34 mouse cellular contexts compared by ENCODE assay signal in the genomic region with DNA sequence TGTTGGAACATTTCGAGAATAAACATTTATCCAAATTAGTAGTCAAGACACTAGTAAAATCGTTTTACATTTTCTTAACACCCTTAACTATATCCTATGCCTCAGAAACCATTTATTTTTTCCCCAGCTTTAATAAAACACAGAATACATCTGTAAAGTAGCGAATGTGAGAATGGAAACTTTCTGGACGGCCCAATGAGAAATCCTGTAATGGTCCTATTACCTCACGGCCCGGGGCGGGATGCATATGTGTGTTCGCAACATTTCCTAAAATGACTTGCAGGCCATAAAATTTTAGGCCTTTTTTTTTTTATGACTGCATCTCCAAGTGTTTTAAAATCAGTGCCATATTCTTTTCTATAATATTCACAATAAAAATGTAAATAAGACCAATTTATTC. TPM values are rescaled to one million over a fixed set of nuclear protein-coding genes. Genes with fewer than 3 reads are reported as not detected.
DNase-seq lines count a peak whose midpoint lies in the region; ATAC-seq lines count a peak whose summit lies in the region.
"Had no signal": no experiment of that assay in that cellular context is flagged by ENCODE, and none has a peak within 500 bp of the region (broad histone marks: within the 10 kb centered on the region; RNA-seq: fewer than 3 reads in every experiment).

No protein-coding gene starts in this region.

- H3K9me3 ChIP-seq in forebrain, embryonic 12.5 days, result no peaks in the 10 kb centered on the region
- no peaks in the 10 kb centered on the region for H3K9me3 ChIP-seq in forebrain, embryonic 16.5 days (ENCODE audit: control insufficient read depth, low read length)
- H3K9me3 ChIP-seq in hindbrain, embryonic 15.5 days, result no peaks in the 10 kb centered on the region
- H3K9me3 ChIP-seq in hindbrain, embryonic 16.5 days (ENCODE audit: control insufficient read depth, low read length), result no peaks in the 10 kb centered on the region
- no peaks in the 10 kb centered on the region for H3K9me3 ChIP-seq in neural tube, embryonic 12.5 days
- H3K9me3 ChIP-seq: embryonic facial prominence, embryonic 10.5 days; embryonic facial prominence, embryonic 15.5 days; heart, embryonic 12.5 days; kidney, embryonic 15.5 days had no signal

- WGBS in forebrain, embryonic 12.5 days, result 93% methylated on average over 8 of the region's 8 CpGs
- WGBS in forebrain, embryonic 16.5 days, result 89% methylated on average over 8 of the region's 8 CpGs
- WGBS in hindbrain, embryonic 15.5 days, result 78% methylated on average over 8 of the region's 8 CpGs
- WGBS in hindbrain, embryonic 16.5 days, result 82% methylated on average over 8 of the region's 8 CpGs
- 83% methylated on average over 8 of the region's 8 CpGs for WGBS in neural tube, embryonic 12.5 days

- 0 out of 2 replicates have a peak overlapping the region, but pooled peaks have one; percentile 46 for H3K27ac ChIP-seq in forebrain, embryonic 12.5 days
- no peak overlapping the region for H3K27ac ChIP-seq in forebrain, embryonic 16.5 days (ENCODE audit: low read length)
- H3K27ac ChIP-seq in hindbrain, embryonic 15.5 days (replicated peaks), result 0 out of 2 replicates have a peak overlapping the region, but pooled peaks have one; percentile 8
- H3K27ac ChIP-seq in hindbrain, embryonic 16.5 days (ENCODE audit: low read depth, low read length), result no peak overlapping the region
- H3K27ac ChIP-seq in neural tube, embryonic 12.5 days, result 0 out of 2 replicates have a peak overlapping the region, but pooled peaks have one; percentile 32
- H3K27ac ChIP-seq: embryonic facial prominence, embryonic 10.5 days; embryonic facial prominence, embryonic 15.5 days; heart, adult 2 months; kidney, embryonic 15.5 days; liver, embryonic 14.5 days; macrophage; stomach, postnatal 0 days had no signal

- H3K36me3 ChIP-seq in forebrain, embryonic 12.5 days (replicated peaks), result no peaks in the 10 kb centered on the region
- H3K36me3 ChIP-seq in forebrain, embryonic 16.5 days (ENCODE audit: control insufficient read depth, insufficient read depth), result no peaks in the 10 kb centered on the region
- no peaks in the 10 kb centered on the region for H3K36me3 ChIP-seq in hindbrain, embryonic 15.5 days
- H3K36me3 ChIP-seq in hindbrain, embryonic 16.5 days (ENCODE audit: control insufficient read depth, insufficient read depth, low read length), result no peaks in the 10 kb centered on the region
- no peaks in the 10 kb centered on the region for H3K36me3 ChIP-seq in neural tube, embryonic 12.5 days
- H3K36me3 ChIP-seq: embryonic facial prominence, embryonic 10.5 days; embryonic facial prominence, embryonic 15.5 days; heart, embryonic 12.5 days; kidney, embryonic 15.5 days had no signal

- H3K4me1 ChIP-seq in forebrain, embryonic 12.5 days, result peaks cover 31% of the 10 kb centered on the region
- H3K4me1 ChIP-seq in forebrain, embryonic 16.5 days (replicated peaks; ENCODE audit: control insufficient read depth, insufficient read depth, low read length), result peaks cover 15% of the 10 kb centered on the region
- peaks cover 43% of the 10 kb centered on the region for H3K4me1 ChIP-seq in hindbrain, embryonic 15.5 days (replicated peaks)
- H3K4me1 ChIP-seq in hindbrain, embryonic 16.5 days (ENCODE audit: control insufficient read depth, insufficient read depth, low read depth, low read length), result peaks cover 10% of the 10 kb centered on the region
- peaks cover 19% of the 10 kb centered on the region for H3K4me1 ChIP-seq in neural tube, embryonic 12.5 days
- H3K4me1 ChIP-seq: kidney, embryonic 15.5 days had no signal

- H3K4me3 ChIP-seq in forebrain, embryonic 12.5 days (replicated peaks), result no peak overlapping the region
- no peak overlapping the region for H3K4me3 ChIP-seq in forebrain, embryonic 16.5 days (replicated peaks; ENCODE audit: low read length)
- no peak overlapping the region for H3K4me3 ChIP-seq in hindbrain, embryonic 15.5 days
- H3K4me3 ChIP-seq in hindbrain, embryonic 16.5 days (ENCODE audit: low read length), result no peak overlapping the region
- no peak overlapping the region for H3K4me3 ChIP-seq in neural tube, embryonic 12.5 days
- H3K4me3 ChIP-seq: embryonic facial prominence, embryonic 10.5 days; embryonic facial prominence, embryonic 15.5 days; heart, adult 2 months; heart, embryonic 12.5 days; kidney, embryonic 15.5 days had no signal

- H3K27me3 ChIP-seq in forebrain, embryonic 12.5 days, result peaks cover 8% of the 10 kb centered on the region
- no peaks in the 10 kb centered on the region for H3K27me3 ChIP-seq in forebrain, embryonic 16.5 days (replicated peaks; ENCODE audit: control insufficient read depth, insufficient read depth, low read length)
- H3K27me3 ChIP-seq in hindbrain, embryonic 15.5 days, result no peaks in the 10 kb centered on the region
- H3K27me3 ChIP-seq in hindbrain, embryonic 16.5 days (replicated peaks; ENCODE audit: control insufficient read depth, insufficient read depth, low read length), result no peaks in the 10 kb centered on the region
- H3K27me3 ChIP-seq in neural tube, embryonic 12.5 days (replicated peaks), result no peaks in the 10 kb centered on the region
- H3K27me3 ChIP-seq: CH12.LX; embryonic facial prominence, embryonic 15.5 days; heart, embryonic 12.5 days had no signal

- H3K9ac ChIP-seq in forebrain, embryonic 12.5 days, result no peak overlapping the region
- no peak overlapping the region for H3K9ac ChIP-seq in forebrain, embryonic 16.5 days (replicated peaks; ENCODE audit: low read depth, low read length)
- no peak overlapping the region; the same call in 1 of the 2 replicates for H3K9ac ChIP-seq in hindbrain, embryonic 15.5 days
- no peak overlapping the region for H3K9ac ChIP-seq in hindbrain, embryonic 16.5 days (ENCODE audit: low read depth, low read length)
- no peak overlapping the region for H3K9ac ChIP-seq in neural tube, embryonic 12.5 days
- H3K9ac ChIP-seq: embryonic facial prominence, embryonic 15.5 days; heart, embryonic 12.5 days; kidney, embryonic 15.5 days; liver, embryonic 14.5 days had no signal

- ATAC-seq in forebrain, embryonic 12.5 days (ENCODE audit: low FRiP score), result no peak
- no peak for ATAC-seq in forebrain, embryonic 16.5 days
- no peak for ATAC-seq in hindbrain, embryonic 15.5 days (ENCODE audit: low FRiP score, low read depth)
- no peak for ATAC-seq in hindbrain, embryonic 16.5 days
- no peak for ATAC-seq in neural tube, embryonic 12.5 days (ENCODE audit: low FRiP score, low read depth)
- ATAC-seq: forebrain, embryonic 14.5 days had no signal

- no peak for DNase-seq in neural tube, embryonic 10.5 days (ENCODE audit: extremely low spot score, low spot score)
- no peak for DNase-seq in thymus, postnatal 10 days (ENCODE audit: low spot score in 2 of 2)
- DNase-seq in right cerebral cortex, postnatal 25 days, result no peak
- DNase-seq: cerebellum, adult 8-10 months; cerebellum, postnatal 25 days; heart, adult 2 months; heart, postnatal 4 days; kidney, adult 18-20 months; kidney, postnatal 25 days; liver; lung, adult 2 months; lung, postnatal 10 days; retina, postnatal 1 day; right cerebral cortex, postnatal 14 days; thymus, adult 18-20 months; thymus, postnatal 36 days had no signal

- no peak overlapping the region for H3K4me2 ChIP-seq in forebrain, embryonic 12.5 days
- no peak overlapping the region for H3K4me2 ChIP-seq in forebrain, embryonic 16.5 days (ENCODE audit: low read length)
- no peak overlapping the region for H3K4me2 ChIP-seq in hindbrain, embryonic 15.5 days
- no peak overlapping the region for H3K4me2 ChIP-seq in hindbrain, embryonic 16.5 days (ENCODE audit: low read length)
- no peak overlapping the region for H3K4me2 ChIP-seq in neural tube, embryonic 12.5 days (replicated peaks)
- H3K4me2 ChIP-seq: embryonic facial prominence, embryonic 15.5 days; heart, embryonic 12.5 days; kidney, embryonic 15.5 days had no signal

RNA-seq across cellular contexts. Expression of gene Pmfbp1, which starts 21.4 kb away (rescaled TPM):
- 0.28 and 0.40 TPM in 2 replicates for polyA plus RNA-seq in forebrain, embryonic 12.5 days (2016; fragmentation: Nextera tagmentation; extraction: Ambion mirVana)
- polyA plus RNA-seq in forebrain, embryonic 16.5 days (2015; fragmentation: Nextera tagmentation; extraction: Ambion mirVana), result 0.06 and 0.18 TPM in 2 replicates
- 2.1 TPM in 2 replicates for polyA plus RNA-seq in hindbrain, embryonic 15.5 days (2015; fragmentation: Nextera tagmentation; extraction: Ambion mirVana)
- 1.3 and 2.0 TPM in 2 replicates for polyA plus RNA-seq in hindbrain, embryonic 16.5 days (2015; fragmentation: Nextera tagmentation; extraction: Ambion mirVana)
- polyA plus RNA-seq in neural tube, embryonic 12.5 days (2016; fragmentation: Nextera tagmentation; extraction: Ambion mirVana), result 1.7 and 1.8 TPM in 2 replicates
- polyA plus RNA-seq: C2C12; embryonic facial prominence, embryonic 15.5 days; heart, adult 2 months; heart, embryonic 12.5 days; heart, postnatal 0 days; intestine, embryonic 14.5 days; liver, embryonic 14.5 days; macrophage; spleen, adult 2 months; stomach, postnatal 0 days had no signal

Comparison
In these comparisons a context has a peak if more than half of its experiments do, and no peak if none do; other contexts are left out.
1. H3K27ac ChIP-seq: peak in forebrain, embryonic 12.5 days (single experiment), hindbrain, embryonic 15.5 days (single experiment) and neural tube, embryonic 12.5 days (single experiment); none in forebrain, embryonic 16.5 days (single experiment) and hindbrain, embryonic 16.5 days (single experiment).